ENCODE assay signal across 8 mouse cellular contexts in the genomic region with DNA sequence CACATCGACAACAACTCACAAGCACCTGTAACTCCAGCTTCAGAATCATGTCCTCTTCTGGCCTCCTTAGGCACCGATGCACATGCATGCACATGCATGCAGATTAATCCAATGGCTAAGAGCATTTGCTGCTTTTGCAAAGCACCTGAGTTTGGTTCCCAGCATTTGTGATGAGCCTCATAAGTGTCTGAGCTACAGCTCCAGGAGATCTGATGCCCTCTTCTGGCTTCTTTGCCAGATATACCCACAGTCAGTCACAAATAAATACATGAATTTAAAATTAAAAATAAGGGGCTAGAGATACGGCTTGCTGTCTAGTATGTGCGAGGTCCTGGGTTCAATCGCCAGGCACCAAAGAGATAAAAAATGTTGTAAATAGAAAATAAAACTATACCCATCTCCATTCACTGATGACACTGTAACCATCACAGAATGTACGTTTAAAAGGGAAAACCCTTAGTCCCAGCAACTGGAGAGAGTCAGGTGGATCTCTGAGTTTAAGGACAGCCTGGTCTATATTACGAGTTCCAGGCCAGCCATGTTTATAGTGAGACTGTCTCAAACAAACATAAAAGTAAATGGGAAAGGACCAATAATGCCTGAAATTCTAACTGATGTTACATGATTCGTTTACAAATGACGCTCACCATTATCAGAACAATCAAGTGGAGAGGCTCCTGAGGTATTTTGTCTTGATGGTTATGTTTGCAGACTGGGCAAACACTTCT. TPM values are rescaled to one million over a fixed set of nuclear protein-coding genes. Genes with fewer than 3 reads are reported as not detected.
DNase-seq lines count a peak whose midpoint lies in the region; ATAC-seq and TF ChIP-seq lines count a peak whose summit lies in the region.

No protein-coding gene starts in this region.

- TF ChIP-seq CTCF in lung, embryonic 14.5 days (IDR thresholded peaks at IDR 0.05; ENCODE audit: low read depth): no peak

- H3K4me2 ChIP-seq in lung, embryonic 14.5 days: peak overlapping the region; percentile 81
- H3K4me2 ChIP-seq in embryonic facial prominence, embryonic 15.5 days (replicated peaks): peak overlapping the region; percentile 83
- H3K4me2 ChIP-seq in limb, embryonic 12.5 days: peak overlapping the region; percentile 81

- DNase-seq in lung, embryonic 14.5 days: no peak
- DNase-seq in lung, postnatal 36 days: no peak
- DNase-seq in retina, postnatal 1 day: peak; percentile 34
- DNase-seq in ovary, adult 18-20 months (ENCODE audit: low spot score): no peak
- DNase-seq in cerebellum, adult 18-20 months: no peak

- H3K27me3 ChIP-seq in lung, embryonic 14.5 days (ENCODE audit: insufficient read depth, low read length): no peaks in the 10 kb centered on the region
- H3K27me3 ChIP-seq in embryonic facial prominence, embryonic 15.5 days: no peaks in the 10 kb centered on the region
- no peaks in the 10 kb centered on the region for H3K27me3 ChIP-seq in limb, embryonic 12.5 days

- no peak for ATAC-seq in lung, embryonic 14.5 days (ENCODE audit: insufficient read depth)
- ATAC-seq in embryonic facial prominence, embryonic 15.5 days (ENCODE audit: insufficient number of reproducible peaks, low FRiP score, low TSS enrichment, low read depth): no peak
- no peak for ATAC-seq in limb, embryonic 12.5 days (ENCODE audit: insufficient number of reproducible peaks, insufficient read depth, low FRiP score, low TSS enrichment, low read depth)
- no peak for ATAC-seq in cerebellum, adult (ENCODE audit: insufficient number of reproducible peaks, low FRiP score, low TSS enrichment)

- 36% methylated on average over 9 of the region's 9 CpGs for WGBS in lung, embryonic 14.5 days
- 37% methylated on average over 9 of the region's 9 CpGs for WGBS in embryonic facial prominence, embryonic 15.5 days
- 48% methylated on average over 9 of the region's 9 CpGs for WGBS in limb, embryonic 12.5 days

- H3K9me3 ChIP-seq in lung, embryonic 14.5 days (ENCODE audit: low read depth, low read length): no peaks in the 10 kb centered on the region
- H3K9me3 ChIP-seq in embryonic facial prominence, embryonic 15.5 days (replicated peaks): no peaks in the 10 kb centered on the region
- no peaks in the 10 kb centered on the region for H3K9me3 ChIP-seq in limb, embryonic 12.5 days

- H3K4me3 ChIP-seq in lung, embryonic 14.5 days (ENCODE audit: low read depth, low read length): peak overlapping the region; percentile 91
- H3K4me3 ChIP-seq in embryonic facial prominence, embryonic 15.5 days (replicated peaks): peak overlapping the region; percentile 98
- peak overlapping the region; percentile 96 for H3K4me3 ChIP-seq in limb, embryonic 12.5 days (replicated peaks)

- H3K4me1 ChIP-seq in lung, embryonic 14.5 days (ENCODE audit: insufficient read depth): peaks cover 6% of the 10 kb centered on the region; the same call in 1 of the 2 replicates
- peaks cover 21% of the 10 kb centered on the region for H3K4me1 ChIP-seq in embryonic facial prominence, embryonic 15.5 days
- H3K4me1 ChIP-seq in limb, embryonic 12.5 days (replicated peaks): peaks cover 35% of the 10 kb centered on the region

- no peaks in the 10 kb centered on the region for H3K36me3 ChIP-seq in lung, embryonic 14.5 days (ENCODE audit: insufficient read depth)
- no peaks in the 10 kb centered on the region for H3K36me3 ChIP-seq in embryonic facial prominence, embryonic 15.5 days
- H3K36me3 ChIP-seq in limb, embryonic 12.5 days: no peaks in the 10 kb centered on the region

- H3K9ac ChIP-seq in lung, embryonic 14.5 days: peak overlapping the region; percentile 96
- peak overlapping the region; percentile 93 for H3K9ac ChIP-seq in embryonic facial prominence, embryonic 15.5 days
- peak overlapping the region; percentile 98 for H3K9ac ChIP-seq in limb, embryonic 12.5 days (replicated peaks)

- no peak overlapping the region; the same call in 1 of the 2 replicates for H3K27ac ChIP-seq in lung, embryonic 14.5 days (ENCODE audit: low read depth)
- peak overlapping the region; percentile 97; the same call in 1 of the 2 replicates for H3K27ac ChIP-seq in embryonic facial prominence, embryonic 15.5 days (replicated peaks)
- H3K27ac ChIP-seq in limb, embryonic 12.5 days: peak overlapping the region; percentile 99; the same call in 1 of the 2 replicates

RNA-seq across cellular contexts. Expression of gene Fnbp1l, which starts 1.7 kb away (rescaled TPM):
- polyA plus RNA-seq in lung, embryonic 14.5 days (2014; fragmentation: Nextera tagmentation; extraction: Ambion mirVana): 51.9 and 56.3 TPM in 2 replicates
- polyA plus RNA-seq in embryonic facial prominence, embryonic 15.5 days (2015; fragmentation: Nextera tagmentation; extraction: Ambion mirVana): 37.3 and 41.1 TPM in 2 replicates
- 80.1 and 85.1 TPM in 2 replicates for polyA plus RNA-seq in limb, embryonic 12.5 days (2016; fragmentation: Nextera tagmentation; extraction: Ambion mirVana)
